Mouse (Mus musculus) cortical plate, adult 2 months (tissue): Measurements from ENCODE around the gene Traip. TPM values are rescaled to one million over a fixed set of nuclear protein-coding genes. Genes with fewer than 3 reads are reported as not detected.
A peak's percentile ranks its signal among the peaks of the same experiment; 100 is the strongest.

Experiments
- H3K27ac ChIP-seq: fragments of 200-500 bp; 2 replicates; pipeline ENCODE4 v1.5.1; 2012; ENCODE audit warnings: low read length, control low read depth, inconsistent platforms; ENCODE audit not compliant: insufficient read depth
- H3K4me1 ChIP-seq: fragments of 200-500 bp; 2 replicates; pipeline ENCODE4 v1.6.1; 2011; ENCODE audit warnings: low read length; ENCODE audit not compliant: control insufficient read depth, insufficient read depth
- H3K4me3 ChIP-seq: fragments of 200-500 bp; 2 replicates; pipeline ENCODE4 v1.5.1; 2011; ENCODE audit warnings: mild to moderate bottlenecking, low read length, control low read depth; ENCODE audit not compliant: insufficient read depth
- CTCF ChIP-seq: fragments of 200-500 bp; IDR thresholded peaks from 2 replicates; pipeline ENCODE4 v1.5.1; 2011; ENCODE audit warnings: mild to moderate bottlenecking, control low read depth, low read length; ENCODE audit not compliant: insufficient read depth; ENCODE audit errors: extremely low read depth
- POLR2A ChIP-seq: fragments of 200-500 bp; IDR thresholded peaks from 2 replicates; pipeline ENCODE4 v1.6.1; 2011; ENCODE audit warnings: mild to moderate bottlenecking, low read length, control low read depth; ENCODE audit not compliant: insufficient read depth; ENCODE audit errors: extremely low read depth
- polyA plus RNA-seq: library from polyadenylated mRNA; depleted of rRNA; stranded (reverse); fragments of >200 nt; gene quantifications from 2 replicates; pipeline ENCODE4 v1.2.3, GENCODE M21; 2012

The Traip gene
- polyA plus RNA-seq, 1 experiment = 15.7 TPM

GRCm38 (mm10) chr9:107910025-107910769 lies 39.7 kb upstream of the Traip start:
- no peaks in the 10 kb centered on the region for H3K4me1 ChIP-seq
- TF ChIP-seq POLR2A (no peak), CTCF (no peak)

DNA sequence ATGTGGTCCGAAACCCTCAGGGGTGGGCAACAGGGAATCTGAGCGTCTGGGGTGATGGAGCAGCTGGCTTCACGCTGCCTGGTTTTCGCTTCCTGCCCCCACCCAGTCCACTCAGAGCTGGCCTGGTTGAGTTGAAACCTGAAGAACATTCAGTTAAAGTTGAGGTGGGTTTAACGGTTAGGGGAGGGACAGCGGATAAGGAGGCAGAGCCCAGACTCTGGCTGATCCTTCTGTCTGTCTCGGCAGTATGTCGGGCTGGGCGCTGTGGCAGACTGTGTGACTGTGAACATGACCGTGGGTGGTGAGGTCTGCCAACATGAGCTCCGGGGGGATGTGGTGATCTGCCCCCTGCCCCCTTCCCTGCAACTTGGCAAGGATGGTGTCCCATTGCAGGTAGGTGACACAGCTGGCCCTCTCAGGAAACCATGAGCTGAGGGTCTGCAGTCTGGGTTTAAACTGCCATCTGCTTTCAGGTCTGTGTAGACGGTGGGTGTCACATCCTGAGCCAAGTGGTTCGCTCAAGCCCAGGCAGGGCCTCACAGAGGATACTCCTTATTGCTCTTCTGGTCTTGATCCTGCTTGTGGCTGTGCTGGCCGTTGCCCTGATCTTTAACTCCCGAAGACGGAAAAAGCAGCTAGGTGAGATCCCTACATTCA lies 35.0 kb upstream of the Traip start:
- no peak overlapping the region for H3K27ac ChIP-seq
- peaks cover 6% of the 10 kb centered on the region; the same call in 1 of the 2 replicates for H3K4me1 ChIP-seq
- no peak for TF ChIP-seq POLR2A
- TF ChIP-seq CTCF = no peak
- no peak overlapping the region for H3K4me3 ChIP-seq

More at GRCm38 (mm10) chr9:107910025-107910769, 39.7 kb upstream of the Traip start:
- Histone ChIP-seq H3K27ac (no peak overlapping the region), H3K4me3 (no peak overlapping the region)

- H3K4me3 ChIP-seq = no peak overlapping the region
- no peak overlapping the region for H3K27ac ChIP-seq
- H3K4me1 ChIP-seq = peaks cover 6% of the 10 kb centered on the region; the same call in 1 of the 2 replicates
- TF ChIP-seq CTCF (no peak), POLR2A (no peak)
Observed at GRCm38 (mm10) chr9:107917895-107918608, 31.9 kb upstream of the Traip start.

GRCm38 (mm10) chr9:107918884-107919283 lies 31.1 kb upstream of the Traip start:
- Histone ChIP-seq H3K27ac (no peak overlapping the region), H3K4me1 (peaks cover 6% of the 10 kb centered on the region; the same call in 1 of the 2 replicates), H3K4me3 (no peak overlapping the region)
- no peak for TF ChIP-seq POLR2A
- no peak for TF ChIP-seq CTCF

GRCm38 (mm10) chr9:107919441-107919840 lies 30.5 kb upstream of the Traip start:
- TF ChIP-seq CTCF (no peak), POLR2A (no peak)
- H3K4me3 ChIP-seq = no peak overlapping the region
- no peak overlapping the region for H3K27ac ChIP-seq
- peaks cover 6% of the 10 kb centered on the region; the same call in 1 of the 2 replicates for H3K4me1 ChIP-seq

GRCm38 (mm10) chr9:107923021-107923420 lies 26.9 kb upstream of the Traip start:
- H3K4me3 ChIP-seq = no peak overlapping the region
- H3K27ac ChIP-seq = no peak overlapping the region
- peaks cover 9% of the 10 kb centered on the region for H3K4me1 ChIP-seq
- TF ChIP-seq CTCF (peak; percentile 36), POLR2A (no peak)

DNA sequence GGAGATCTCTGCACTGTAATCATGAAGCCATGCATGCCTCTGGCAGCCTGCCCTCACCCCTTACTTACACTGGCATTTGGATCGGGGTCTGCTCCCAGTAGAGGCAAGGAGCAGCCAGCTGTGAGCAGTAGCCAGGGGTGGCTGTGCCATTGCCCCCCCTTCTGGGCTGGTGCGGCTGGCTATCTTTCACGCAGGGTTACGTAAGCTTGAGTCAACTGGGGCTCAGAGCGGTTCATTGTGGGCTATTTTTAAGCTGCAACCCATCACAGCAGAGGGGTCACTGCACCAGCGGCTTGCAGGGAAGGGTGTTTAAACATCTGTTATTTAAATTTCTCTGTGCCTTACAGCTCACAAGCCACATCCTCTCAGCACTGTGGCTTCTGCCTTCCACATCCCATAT lies 26.0 kb upstream of the Traip start:
- peaks cover 7% of the 10 kb centered on the region for H3K4me1 ChIP-seq
- no peak overlapping the region for H3K27ac ChIP-seq
- TF ChIP-seq POLR2A = no peak
- no peak for TF ChIP-seq CTCF
- no peak overlapping the region for H3K4me3 ChIP-seq

- no peak overlapping the region for H3K27ac ChIP-seq
- H3K4me3 ChIP-seq = no peak overlapping the region
- no peak for TF ChIP-seq CTCF
- no peak for TF ChIP-seq POLR2A
- peaks cover 7% of the 10 kb centered on the region for H3K4me1 ChIP-seq
Observed at GRCm38 (mm10) chr9:107925251-107925650, 24.7 kb upstream of the Traip start.

DNA sequence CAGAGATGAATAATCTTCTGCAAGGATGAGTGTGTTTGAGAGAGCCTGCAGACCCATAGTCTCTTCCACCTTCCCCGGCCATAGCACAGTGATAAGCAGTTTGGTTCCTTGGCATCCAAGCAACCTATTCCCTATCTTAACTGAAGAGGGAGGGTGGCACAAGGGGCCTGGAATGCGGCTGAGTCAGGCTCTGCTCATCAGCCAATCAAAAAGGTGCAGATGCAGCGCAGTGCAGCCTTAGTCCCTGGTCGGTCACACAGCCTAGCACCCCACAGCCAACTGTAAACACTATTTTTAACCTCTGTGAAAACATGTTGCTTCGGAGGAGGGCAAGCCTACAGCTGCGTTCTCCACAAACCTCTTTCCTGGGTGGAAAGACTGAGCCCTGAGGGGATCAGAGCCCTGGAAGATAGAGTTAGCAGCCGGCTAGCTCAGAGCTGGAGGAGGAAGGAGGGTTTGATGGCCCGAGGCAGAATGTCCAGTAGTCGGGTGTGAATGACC lies 23.0 kb upstream of the Traip start:
- Histone ChIP-seq H3K27ac (no peak overlapping the region), H3K4me1 (peaks cover 7% of the 10 kb centered on the region), H3K4me3 (no peak overlapping the region)
- TF ChIP-seq CTCF (no peak), POLR2A (no peak)
